Mouse (Mus musculus): ENCODE results near the gene Gm7247. TPM values are rescaled to one million over a fixed set of nuclear protein-coding genes. Genes with fewer than 3 reads are reported as not detected.
"Not testable (repeated sequence)": the region's sequence is repeated elsewhere in the genome, so short reads cannot be mapped to it uniquely, and the experiment has no call there.

Gene Gm7247
- total and polyA plus RNA-seq, 3 experiments, result not detected

DNA sequence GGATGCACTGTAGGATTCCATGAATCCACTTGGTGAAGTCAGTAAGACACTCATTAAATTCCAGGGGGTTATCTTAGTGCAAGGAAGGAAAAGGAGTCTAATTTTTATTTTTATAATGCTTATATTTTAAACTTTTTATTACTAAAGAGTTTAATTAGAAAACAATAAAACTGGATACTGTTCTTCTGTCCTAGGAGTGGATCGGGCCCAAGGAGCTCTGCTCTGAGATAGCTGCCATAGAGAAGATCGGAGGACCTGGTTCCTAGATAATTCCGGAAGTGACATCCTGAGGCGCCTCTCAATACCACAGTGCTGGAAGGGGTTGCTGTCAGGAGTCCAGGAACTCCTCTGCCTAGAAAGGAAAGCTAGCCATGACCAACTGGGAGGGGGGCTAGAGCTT is 190.9 kb downstream of the Gm7247 start, which contains the start of gene Gm5622:
Gene Gm5622, plus strand, starts transcription at position 301 of the 400 bp plus-strand sequence.
- Histone ChIP-seq H3K27ac (ENCODE audit: control insufficient read depth, low read depth, low read length) (no peak within 1 kb of the TSS), H3K36me3 (ENCODE audit: control insufficient read depth in 1 of 2, insufficient read depth in 2 of 2, low read length in 2 of 2) (no peaks in the 10 kb centered on the region), H3K9me3 (replicated peaks; ENCODE audit: insufficient read depth, low read length) (no peaks in the 10 kb centered on the region), H3K9ac (ENCODE audit: control insufficient read depth, low read depth, low read length, poor library complexity, severe bottlenecking) (no peak within 1 kb of the TSS), H3K27me3 (ENCODE audit: control insufficient read depth in 1 of 2, insufficient read depth in 2 of 2, low read length in 2 of 2) (no peaks in the 10 kb centered on the region), H3K79me2 (ENCODE audit: control insufficient read depth, insufficient read depth, low read length, poor library complexity) (no peaks in the 10 kb centered on the region), H3K4me3 (ENCODE audit: control insufficient read depth in 1 of 2, insufficient read depth in 1 of 2, low read depth in 2 of 2, low read length in 2 of 2) (no peak within 1 kb of the TSS), H3K4me1 (ENCODE audit: control insufficient read depth in 1 of 2, insufficient read depth in 2 of 2, low read length in 2 of 2) (no peaks in the 10 kb centered on the region)
- no peak for TF ChIP-seq MAFK (IDR thresholded peaks at IDR 0.05; ENCODE audit: borderline replicate concordance, low read depth, low read length)
- TF ChIP-seq GABPA (IDR thresholded peaks at IDR 0.05; ENCODE audit: low read depth, low read length), result no peak
- TF ChIP-seq TBP (IDR thresholded peaks at IDR 0.05; ENCODE audit: low read depth, low read length), result no peak
- no peak for TF ChIP-seq ELF1 (IDR thresholded peaks at IDR 0.05; ENCODE audit: low read depth, low read length)
- TF ChIP-seq E2F4 (IDR thresholded peaks at IDR 0.05; ENCODE audit: borderline replicate concordance, low read depth, low read length), result no peak
- TF ChIP-seq ZMIZ1 (IDR thresholded peaks at IDR 0.05; ENCODE audit: low read depth, low read length), result no peak
- no peak for DNase-seq (ENCODE audit: low read depth, low spot score)

DNA sequence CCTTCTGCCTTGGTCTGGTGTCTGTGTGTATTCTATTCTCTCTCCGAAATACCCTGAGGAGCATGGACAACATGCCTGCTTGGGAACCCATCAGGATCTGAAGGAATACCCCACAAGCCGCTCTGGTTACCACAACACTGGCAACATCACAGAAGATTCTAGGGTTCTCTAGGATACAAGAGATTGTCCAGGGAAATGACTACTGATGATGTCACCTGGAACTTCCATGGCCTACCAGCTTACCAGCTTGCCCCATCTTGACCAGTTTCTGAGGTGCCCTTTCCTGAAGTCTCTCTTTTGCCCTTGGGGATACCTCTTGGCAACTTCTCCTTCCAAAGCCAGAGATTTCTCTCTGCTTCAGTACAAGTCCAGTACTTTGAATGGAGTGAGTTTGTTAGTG is 212.4 kb downstream of the Gm7247 start, which contains the start of gene Gm17175:
Gene Gm17175, minus strand, starts transcription at position 101 of the 400 bp plus-strand sequence.
- not testable (repeated sequence) for H3K36me3 ChIP-seq (ENCODE audit: control insufficient read depth in 1 of 2, insufficient read depth in 2 of 2, low read length in 2 of 2); DNase-seq (ENCODE audit: low read depth, low spot score); H3K79me2 ChIP-seq (ENCODE audit: control insufficient read depth, insufficient read depth, low read length, poor library complexity); H3K9me3 ChIP-seq (replicated peaks; ENCODE audit: insufficient read depth, low read length); H3K4me1 ChIP-seq (ENCODE audit: control insufficient read depth in 1 of 2, insufficient read depth in 2 of 2, low read length in 2 of 2); H3K27ac ChIP-seq (ENCODE audit: control insufficient read depth, low read depth, low read length); H3K9ac ChIP-seq (ENCODE audit: control insufficient read depth, low read depth, low read length, poor library complexity, severe bottlenecking); H3K4me3 ChIP-seq (ENCODE audit: control insufficient read depth in 1 of 2, insufficient read depth in 1 of 2, low read depth in 2 of 2, low read length in 2 of 2); H3K27me3 ChIP-seq (ENCODE audit: control insufficient read depth in 1 of 2, insufficient read depth in 2 of 2, low read length in 2 of 2)

DNA sequence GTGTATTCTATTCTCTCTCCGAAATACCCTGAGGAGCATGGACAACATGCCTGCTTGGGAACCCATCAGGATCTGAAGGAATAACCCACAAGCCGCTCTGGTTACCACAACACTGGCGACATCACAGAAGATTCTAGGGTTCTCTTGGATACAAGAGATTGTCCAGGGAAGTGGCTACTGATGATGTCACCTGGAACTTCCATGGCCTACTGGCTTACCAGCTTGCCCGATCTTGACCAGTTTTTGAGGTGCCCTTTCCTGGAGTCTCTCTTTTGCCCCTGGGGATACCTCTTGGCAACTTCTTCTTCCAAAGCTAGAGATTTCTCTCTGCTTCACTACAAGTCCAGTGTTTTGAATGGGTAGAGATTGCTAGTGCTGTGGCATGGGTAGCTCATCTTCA is 230.5 kb downstream of the Gm7247 start, which contains the start of gene Gm17174:
Gene Gm17174, minus strand, starts transcription at position 101 of the 400 bp plus-strand sequence.
- not testable (repeated sequence) for H3K9ac ChIP-seq (ENCODE audit: control insufficient read depth, low read depth, low read length, poor library complexity, severe bottlenecking); H3K9me3 ChIP-seq (replicated peaks; ENCODE audit: insufficient read depth, low read length); H3K4me1 ChIP-seq (ENCODE audit: control insufficient read depth in 1 of 2, insufficient read depth in 2 of 2, low read length in 2 of 2); H3K79me2 ChIP-seq (ENCODE audit: control insufficient read depth, insufficient read depth, low read length, poor library complexity); H3K27ac ChIP-seq (ENCODE audit: control insufficient read depth, low read depth, low read length); H3K4me3 ChIP-seq (ENCODE audit: control insufficient read depth in 1 of 2, insufficient read depth in 1 of 2, low read depth in 2 of 2, low read length in 2 of 2); H3K27me3 ChIP-seq (ENCODE audit: control insufficient read depth in 1 of 2, insufficient read depth in 2 of 2, low read length in 2 of 2); DNase-seq (ENCODE audit: low read depth, low spot score); H3K36me3 ChIP-seq (ENCODE audit: control insufficient read depth in 1 of 2, insufficient read depth in 2 of 2, low read length in 2 of 2)

DNA sequence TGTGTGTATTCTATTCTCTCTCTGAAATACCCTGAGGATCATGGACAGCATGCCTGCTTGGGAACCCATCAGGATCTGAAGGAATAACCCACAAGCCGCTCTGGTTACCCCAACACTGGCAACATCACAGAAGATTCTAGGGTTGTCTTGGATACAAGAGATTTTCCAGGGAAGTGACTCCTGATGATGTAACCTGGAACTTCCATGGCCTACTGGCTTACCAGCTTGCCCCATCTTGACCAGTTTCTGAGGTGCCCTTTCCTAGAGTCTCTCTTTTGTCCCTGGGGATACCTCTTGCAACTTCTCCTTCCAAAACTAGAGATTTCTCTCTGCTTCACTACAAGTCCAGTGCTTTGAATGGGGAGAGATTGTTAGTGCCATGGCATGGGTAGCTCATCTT is 249.7 kb downstream of the Gm7247 start, which contains the start of gene Gm17078:
Gene Gm17078, minus strand, starts transcription at position 101 of the 400 bp plus-strand sequence.
- Histone ChIP-seq H3K4me1 (ENCODE audit: control insufficient read depth in 1 of 2, insufficient read depth in 2 of 2, low read length in 2 of 2) (no peaks in the 10 kb centered on the region), H3K4me3 (ENCODE audit: control insufficient read depth in 1 of 2, insufficient read depth in 1 of 2, low read depth in 2 of 2, low read length in 2 of 2) (no peak within 1 kb of the TSS), H3K79me2 (ENCODE audit: control insufficient read depth, insufficient read depth, low read length, poor library complexity) (no peaks in the 10 kb centered on the region), H3K27me3 (ENCODE audit: control insufficient read depth in 1 of 2, insufficient read depth in 2 of 2, low read length in 2 of 2) (no peaks in the 10 kb centered on the region), H3K27ac (ENCODE audit: control insufficient read depth, low read depth, low read length) (no peak within 1 kb of the TSS), H3K9me3 (replicated peaks; ENCODE audit: insufficient read depth, low read length) (no peaks in the 10 kb centered on the region), H3K9ac (ENCODE audit: control insufficient read depth, low read depth, low read length, poor library complexity, severe bottlenecking) (no peak within 1 kb of the TSS), H3K36me3 (ENCODE audit: control insufficient read depth in 1 of 2, insufficient read depth in 2 of 2, low read length in 2 of 2) (no peaks in the 10 kb centered on the region)
- DNase-seq (ENCODE audit: low read depth, low spot score), result no peak
- no peak for TF ChIP-seq MAX (IDR thresholded peaks at IDR 0.05; ENCODE audit: low read length)
- TF ChIP-seq TAL1 (IDR thresholded peaks at IDR 0.05; ENCODE audit: low read length), result no peak
- no peak for TF ChIP-seq ZMIZ1 (IDR thresholded peaks at IDR 0.05; ENCODE audit: low read depth, low read length)
- TF ChIP-seq TCF12 (IDR thresholded peaks at IDR 0.05; ENCODE audit: low read depth, low read length), result no peak
- no peak for TF ChIP-seq RAD21 (IDR thresholded peaks at IDR 0.05; ENCODE audit: low read depth, low read length)
- no peak for TF ChIP-seq NRF1 (IDR thresholded peaks at IDR 0.05; ENCODE audit: insufficient read depth, low read depth, low read length, poor library complexity, severe bottlenecking)
- no peak for TF ChIP-seq BHLHE40 (IDR thresholded peaks at IDR 0.05; ENCODE audit: borderline replicate concordance, low read depth, low read length)
- no peak for TF ChIP-seq MAZ (IDR thresholded peaks at IDR 0.05; ENCODE audit: low read depth, low read length)
- no peak for TF ChIP-seq ZNF384 (IDR thresholded peaks at IDR 0.05; ENCODE audit: low read depth, low read length)
- no peak for TF ChIP-seq ZKSCAN1 (IDR thresholded peaks at IDR 0.05; ENCODE audit: low read depth, low read length)
- TF ChIP-seq ELF1 (IDR thresholded peaks at IDR 0.05; ENCODE audit: low read depth, low read length), result no peak
- TF ChIP-seq CHD2 (IDR thresholded peaks at IDR 0.05; ENCODE audit: low read length), result no peak
- no peak for TF ChIP-seq ETS1 (IDR thresholded peaks at IDR 0.05; ENCODE audit: low read depth, low read length)
- no peak for TF ChIP-seq RCOR1 (IDR thresholded peaks at IDR 0.05; ENCODE audit: low read depth, low read length)
- no peak for TF ChIP-seq CHD1 (IDR thresholded peaks at IDR 0.05; ENCODE audit: low read depth, low read length)
- no peak for TF ChIP-seq USF1 (IDR thresholded peaks at IDR 0.05; ENCODE audit: low read depth, low read length)
- TF ChIP-seq MAFK (IDR thresholded peaks at IDR 0.05; ENCODE audit: borderline replicate concordance, low read depth, low read length), result no peak

Measured in MEL (cell line).